Mouse (Mus musculus) CD8-positive naive resting alpha-beta T cell, adult 2 months (primary cell): ENCODE results near the gene Bpifb3.

ENCODE experiments used
- DNase-seq, 2 experiments: peaks; one replicate each; pipeline ENCODE4 v3.0.0; 2022; ENCODE audit warnings: low read depth in 2 of 2, low spot score in 2 of 2

The Bpifb3 gene

GRCm38 (mm10) chr2:153917930-153918329 is at the start of gene Bpifb3:
Gene Bpifb3 (plus strand): TSS chr2:153918230.
- DNase-seq = no peak

GRCm38 (mm10) chr2:153870984-153871383 is 47.0 kb upstream of the Bpifb3 start, which contains the start of gene Sun5:
Gene Sun5 (minus strand): TSS chr2:153871084.
- DNase-seq = no peak

DNA sequence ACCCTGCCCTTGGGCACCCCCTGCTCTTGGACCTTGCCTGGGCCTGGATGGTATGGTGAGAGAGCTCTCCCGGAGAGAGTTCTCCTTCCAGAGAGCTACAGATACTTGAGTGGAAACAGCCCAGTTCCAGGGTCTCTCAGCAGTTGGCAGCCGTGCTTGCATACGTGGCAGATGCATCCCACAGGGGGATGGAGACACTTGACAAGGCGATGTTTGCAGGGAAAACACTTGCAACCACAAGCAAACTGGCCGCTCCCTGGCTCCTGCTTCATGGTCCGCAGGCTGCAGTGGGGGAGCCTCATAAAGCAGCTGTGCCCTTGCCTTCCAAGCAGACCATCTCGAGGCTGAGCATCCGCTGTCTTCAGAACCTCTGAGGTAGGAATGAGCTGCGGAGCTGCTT is 43.3 kb upstream of the Bpifb3 start, which contains the start of gene Bpifb2:
TSS of gene Bpifb2 (plus strand) at position 301 of the 400 bp plus-strand sequence.
- no peak for DNase-seq

GRCm38 (mm10) chr2:153899111-153899510 is 18.9 kb upstream of the Bpifb3 start:
- DNase-seq = no peak

DNA sequence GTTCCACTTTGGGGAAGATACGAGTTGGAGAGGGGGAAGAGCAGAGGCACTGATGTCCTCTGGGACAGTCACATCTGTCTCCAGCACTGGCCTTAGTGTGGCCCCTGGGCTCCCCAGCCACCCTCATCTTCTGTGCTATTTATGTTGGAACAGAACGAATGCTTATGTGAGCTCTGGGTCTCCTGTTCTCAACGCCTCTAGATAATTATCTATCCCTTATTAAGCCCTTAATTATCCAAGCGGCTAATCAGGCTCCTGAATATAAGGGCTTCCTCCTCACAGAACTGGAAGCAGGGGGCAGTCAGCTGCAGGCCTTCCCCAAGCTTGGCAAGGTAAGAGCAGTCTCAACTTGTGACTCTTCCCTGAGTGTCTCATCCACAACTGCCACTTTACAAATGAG is 17.9 kb upstream of the Bpifb3 start, which contains the start of gene Bpifb6:
TSS of gene Bpifb6 (plus strand) at position 301 of the 400 bp plus-strand sequence.
- DNase-seq = no peak

DNA sequence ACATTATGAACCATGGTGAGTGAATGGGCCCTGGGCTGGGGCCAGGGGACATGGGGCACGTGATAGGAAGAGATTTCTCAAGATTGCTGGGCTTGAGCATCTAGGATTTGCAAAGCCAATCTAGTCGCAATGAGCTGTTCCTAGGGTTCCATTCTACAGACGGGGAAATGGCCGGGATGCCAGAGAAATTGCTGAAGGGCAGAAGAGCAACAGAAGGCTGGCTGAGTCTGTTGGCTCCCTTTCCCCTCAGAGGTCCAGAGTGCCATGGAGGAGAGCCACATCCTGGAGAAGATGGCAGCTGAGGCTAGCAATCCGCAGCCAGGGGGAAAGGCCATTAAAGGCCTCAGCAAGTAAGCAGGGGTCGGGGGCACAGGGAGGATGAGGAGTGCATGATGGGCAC is 15.3 kb upstream of the Bpifb3 start:
- no peak for DNase-seq

DNA sequence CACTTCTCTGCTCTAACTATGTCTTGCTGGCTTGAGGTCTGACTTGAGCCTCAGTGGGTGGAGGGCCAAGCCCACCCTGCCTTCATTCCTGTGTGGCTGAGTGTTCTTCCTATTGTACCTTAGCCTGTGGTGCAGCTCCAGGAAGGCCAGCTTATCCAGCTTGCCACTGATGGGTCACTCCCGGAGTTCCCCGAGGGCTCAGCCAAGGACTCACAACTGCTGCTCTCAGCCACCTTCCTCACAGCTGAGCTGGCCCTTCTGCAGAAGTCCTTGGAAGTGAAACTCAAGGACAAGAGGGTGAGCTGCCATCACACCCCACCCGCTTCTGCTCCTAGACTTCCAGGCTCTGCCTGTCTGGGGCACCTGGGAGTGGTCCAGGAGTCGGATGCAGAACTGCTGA is 11.4 kb upstream of the Bpifb3 start:
- DNase-seq = no peak

- no peak for DNase-seq
These were observed 3.9 kb upstream of the Bpifb3 start for GRCm38 (mm10) chr2:153914151-153914550.

DNA sequence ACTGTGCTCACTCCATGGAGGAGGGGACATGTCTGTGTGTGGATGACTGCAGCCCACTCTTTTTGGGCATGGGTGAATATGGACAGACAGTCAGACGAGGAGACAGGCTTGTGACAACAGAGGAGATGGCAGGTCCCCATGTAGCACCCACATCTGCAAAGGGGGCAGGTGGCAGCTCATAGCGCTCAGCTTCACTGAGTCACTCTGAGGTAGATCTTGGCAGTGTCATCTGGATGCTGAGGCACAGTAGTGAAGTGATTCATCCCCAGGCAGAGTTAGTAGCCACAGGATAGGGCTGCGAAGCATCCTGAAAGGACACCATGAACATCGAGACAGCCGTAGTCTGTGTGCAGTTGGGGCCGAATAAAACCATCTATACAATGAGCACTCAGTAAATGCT is 3.2 kb downstream of the Bpifb3 start:
- no peak for DNase-seq

GRCm38 (mm10) chr2:153929871-153930413 is 11.9 kb downstream of the Bpifb3 start:
- DNase-seq = no peak

DNA sequence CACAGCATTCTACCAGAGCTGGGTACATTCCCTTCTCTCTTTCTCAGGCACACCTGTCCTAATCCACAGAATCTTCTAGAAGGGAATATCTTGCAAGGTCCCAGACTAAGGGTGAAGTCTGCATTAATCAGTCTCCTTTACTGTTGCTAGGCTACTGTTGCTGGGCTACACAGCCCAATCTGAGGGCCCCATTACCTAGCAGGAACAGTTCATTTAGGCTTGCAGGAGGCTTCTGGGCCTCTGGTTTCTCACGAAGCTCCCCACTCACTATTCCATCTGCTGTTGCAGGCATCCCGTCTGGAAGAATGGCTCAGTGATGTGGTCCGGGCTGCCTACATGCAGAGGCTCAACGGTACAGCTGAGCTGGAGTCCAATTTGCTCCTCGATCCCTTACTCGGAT is 13.1 kb downstream of the Bpifb3 start:
- DNase-seq = no peak

- no peak for DNase-seq
These were observed 15.3 kb downstream of the Bpifb3 start for GRCm38 (mm10) chr2:153933311-153933710.

GRCm38 (mm10) chr2:153935348-153935747 is 17.3 kb downstream of the Bpifb3 start:
- DNase-seq = no peak

- no peak for DNase-seq
These were observed 19.8 kb downstream of the Bpifb3 start, which contains the start of gene Bpifb4 for GRCm38 (mm10) chr2:153937843-153938242. Gene Bpifb4 (plus strand): TSS chr2:153938212.

- DNase-seq = peak in 1 of 2 experiments; percentile 33
These were observed 25.5 kb downstream of the Bpifb3 start for GRCm38 (mm10) chr2:153943537-153943936.

- DNase-seq = no peak
These were observed 26.5 kb downstream of the Bpifb3 start for GRCm38 (mm10) chr2:153944567-153944966.

- DNase-seq = peak in 1 of 2 experiments; percentile 45
These were observed 34.9 kb downstream of the Bpifb3 start for GRCm38 (mm10) chr2:153952897-153953296.

GRCm38 (mm10) chr2:153953836-153954235 is 35.8 kb downstream of the Bpifb3 start:
- peak in 1 of 2 experiments; percentile 20 for DNase-seq

GRCm38 (mm10) chr2:153962821-153963331 is 44.8 kb downstream of the Bpifb3 start:
- DNase-seq = no peak

GRCm38 (mm10) chr2:153963334-153963733 is 45.3 kb downstream of the Bpifb3 start:
- DNase-seq = no peak

DNA sequence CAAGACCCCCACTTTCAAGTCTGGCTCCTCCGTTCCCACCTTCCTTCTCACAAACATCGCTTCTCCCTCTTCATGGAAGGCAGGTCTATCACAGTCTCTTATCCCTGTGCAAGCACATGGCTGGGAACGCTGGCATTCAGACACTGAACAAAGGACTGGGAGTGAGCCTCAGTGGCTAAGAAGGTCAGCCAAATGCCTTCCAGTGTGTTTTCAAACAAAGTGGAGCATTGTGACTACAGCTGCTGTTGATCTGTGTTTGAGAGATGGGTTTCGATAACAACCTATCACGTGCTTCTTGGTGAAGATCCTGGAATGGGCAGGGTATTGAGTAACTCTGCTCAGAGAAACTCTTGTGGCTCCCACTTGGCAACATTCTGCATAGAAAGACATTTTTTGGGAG is 52.2 kb downstream of the Bpifb3 start:
- no peak for DNase-seq

DNA sequence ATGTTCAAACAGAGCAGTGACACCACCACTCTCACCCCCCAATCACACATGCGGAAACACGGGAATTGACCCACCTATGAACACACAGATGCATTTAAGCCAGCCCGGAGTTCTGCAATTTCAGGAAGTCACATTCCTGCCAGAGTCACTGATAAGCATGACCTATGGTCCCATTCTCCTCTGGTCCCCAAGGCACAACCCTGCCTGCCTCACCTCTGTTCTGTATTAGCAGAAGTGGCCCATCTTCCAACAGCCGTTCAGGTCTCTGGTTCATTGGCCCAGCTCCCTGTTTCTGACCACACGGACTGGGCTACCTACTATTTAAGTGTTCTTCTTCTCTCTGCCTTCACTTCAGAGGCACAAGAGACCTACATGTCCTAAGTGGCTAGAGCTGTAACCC is 56.6 kb downstream of the Bpifb3 start, which contains the start of gene Bpifa6:
TSS of gene Bpifa6 (plus strand) at position 364 of the 400 bp plus-strand sequence.
- no peak for DNase-seq
